ENCODE assay signal across 9 mouse cellular contexts in the genomic region with DNA sequence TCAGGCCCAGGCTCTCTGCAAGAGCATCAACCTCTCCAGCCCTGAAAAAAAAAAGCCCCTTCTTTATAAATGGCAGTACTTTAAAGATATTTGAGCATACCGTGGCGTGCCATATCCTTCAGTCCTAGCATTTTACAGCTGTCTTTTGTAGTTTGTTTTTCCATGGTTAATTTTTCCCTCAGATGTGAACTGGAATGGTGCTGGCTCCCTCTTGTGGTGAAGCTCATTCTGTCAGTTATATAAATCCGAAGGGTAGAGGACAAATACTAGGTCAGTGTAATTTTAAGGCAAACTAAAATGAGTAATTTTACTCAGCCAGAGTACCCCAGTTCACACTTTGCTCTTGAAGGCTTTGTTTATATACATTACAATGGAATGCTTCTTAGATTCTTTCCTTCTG. TPM values are rescaled to one million over a fixed set of nuclear protein-coding genes. Genes with fewer than 3 reads are reported as not detected.
DNase-seq lines count a peak whose midpoint lies in the region; ATAC-seq and TF ChIP-seq lines count a peak whose summit lies in the region.
"Had no signal": no experiment of that assay in that cellular context is flagged by ENCODE, and none has a peak within 500 bp of the region (broad histone marks: within the 10 kb centered on the region; RNA-seq: fewer than 3 reads in every experiment).

No protein-coding gene starts in this region.

- H3K27me3 ChIP-seq in forebrain, embryonic 11.5 days (ENCODE audit: control insufficient read depth, insufficient read depth, low read length) = no peaks in the 10 kb centered on the region
- no peaks in the 10 kb centered on the region for H3K27me3 ChIP-seq in forebrain, embryonic 16.5 days (replicated peaks; ENCODE audit: control insufficient read depth, insufficient read depth, low read length)
- no peaks in the 10 kb centered on the region for H3K27me3 ChIP-seq in cerebellum, adult 2 months (ENCODE audit: control insufficient read depth, insufficient read depth, low read length)
- no peaks in the 10 kb centered on the region for H3K27me3 ChIP-seq in heart, postnatal 0 days (ENCODE audit: control insufficient read depth, insufficient read depth, low read length)
- H3K27me3 ChIP-seq: heart, embryonic 13.5 days had no signal

- no peak for TF ChIP-seq EP300 in heart, postnatal 0 days (IDR thresholded peaks at IDR 0.05; ENCODE audit: low read depth)

- peak; percentile 25; the same call in 1 of the 2 replicates for TF ChIP-seq CTCF in cerebellum, adult 2 months (IDR thresholded peaks at IDR 0.05; ENCODE audit: borderline replicate concordance, insufficient read depth, low read depth, low read length)
- TF ChIP-seq CTCF in heart, postnatal 0 days (IDR thresholded peaks at IDR 0.05; ENCODE audit: low read depth) = peak; percentile 77

- no peak overlapping the region for H3K4me3 ChIP-seq in forebrain, embryonic 11.5 days (ENCODE audit: low read depth, low read length)
- no peak overlapping the region for H3K4me3 ChIP-seq in forebrain, embryonic 16.5 days (replicated peaks; ENCODE audit: low read length)
- H3K4me3 ChIP-seq in cerebellum, adult 2 months (replicated peaks; ENCODE audit: insufficient read depth, low read depth, low read length) = no peak overlapping the region
- H3K4me3 ChIP-seq in heart, postnatal 0 days (ENCODE audit: low read depth, low read length) = no peak overlapping the region
- H3K4me3 ChIP-seq: heart, embryonic 13.5 days had no signal

- no peak overlapping the region for H3K9ac ChIP-seq in forebrain, embryonic 11.5 days (ENCODE audit: low read length)
- H3K9ac ChIP-seq in forebrain, embryonic 16.5 days (replicated peaks; ENCODE audit: low read depth, low read length) = no peak overlapping the region
- H3K9ac ChIP-seq in heart, postnatal 0 days (replicated peaks; ENCODE audit: low read depth, low read length) = no peak overlapping the region
- H3K9ac ChIP-seq: heart, embryonic 13.5 days had no signal

- H3K36me3 ChIP-seq in forebrain, embryonic 11.5 days (ENCODE audit: control insufficient read depth, insufficient read depth, low read length) = no peaks in the 10 kb centered on the region; the same call in 1 of the 2 replicates
- peaks cover 6% of the 10 kb centered on the region; the same call in 1 of the 2 replicates for H3K36me3 ChIP-seq in forebrain, embryonic 16.5 days (ENCODE audit: control insufficient read depth, insufficient read depth)
- H3K36me3 ChIP-seq in heart, postnatal 0 days (replicated peaks; ENCODE audit: control insufficient read depth, insufficient read depth, low read length) = peaks cover 45% of the 10 kb centered on the region

- H3K4me2 ChIP-seq in forebrain, embryonic 11.5 days (ENCODE audit: low read depth, low read length, severe bottlenecking) = no peak overlapping the region
- H3K4me2 ChIP-seq in forebrain, embryonic 16.5 days (ENCODE audit: low read length) = no peak overlapping the region
- H3K4me2 ChIP-seq in heart, postnatal 0 days (ENCODE audit: low read depth, low read length) = no peak overlapping the region
- H3K4me2 ChIP-seq: heart, embryonic 13.5 days had no signal

- TF ChIP-seq POLR2A in cerebellum, adult 2 months (IDR thresholded peaks at IDR 0.05; ENCODE audit: borderline replicate concordance, insufficient read depth, low read length) = no peak

- no peaks in the 10 kb centered on the region for H3K9me3 ChIP-seq in forebrain, embryonic 11.5 days (ENCODE audit: control insufficient read depth, low read length)
- no peaks in the 10 kb centered on the region for H3K9me3 ChIP-seq in forebrain, embryonic 16.5 days (ENCODE audit: control insufficient read depth, low read length)
- no peaks in the 10 kb centered on the region for H3K9me3 ChIP-seq in heart, postnatal 0 days (replicated peaks; ENCODE audit: control insufficient read depth, low read length)
- H3K9me3 ChIP-seq: heart, embryonic 13.5 days had no signal

- DNase-seq in forebrain, embryonic 11.5 days (ENCODE audit: low spot score) = peak; percentile 58
- peak; percentile 70 for DNase-seq in right cerebral cortex, adult 18-20 months
- DNase-seq in right cerebral cortex, postnatal 25 days = no peak
- DNase-seq in cerebellum, adult 2 months = peak; percentile 21 to 45
- peak; percentile 32 for DNase-seq in heart, postnatal 0 days (ENCODE audit: low spot score)
- peak; percentile 41 for DNase-seq in left cerebral cortex, postnatal 4 days
- peak; percentile 43 for DNase-seq in telencephalon, adult 2 months (ENCODE audit: low read depth, low spot score)

- ATAC-seq in forebrain, embryonic 11.5 days (replicated peaks; ENCODE audit: low FRiP score) = no peak
- no peak for ATAC-seq in forebrain, embryonic 16.5 days
- ATAC-seq in heart, postnatal 0 days (ENCODE audit: insufficient read depth, low read depth) = no peak; the same call in 1 of the 2 replicates

- intact Hi-C loops in left cerebral cortex, postnatal 4 days (cut with DNase I) = no loop called here

- 65% methylated on average over 3 of the region's 3 CpGs for WGBS in forebrain, embryonic 11.5 days
- WGBS in forebrain, embryonic 16.5 days = 43% methylated on average over 3 of the region's 3 CpGs
- 26% methylated on average over 3 of the region's 3 CpGs for WGBS in cerebellum, adult 2 months
- WGBS in heart, postnatal 0 days = 64% methylated on average over 3 of the region's 3 CpGs

- H3K27ac ChIP-seq in forebrain, embryonic 11.5 days (ENCODE audit: low read depth, low read length) = no peak overlapping the region
- H3K27ac ChIP-seq in forebrain, embryonic 16.5 days (ENCODE audit: low read length) = no peak overlapping the region
- no peak overlapping the region for H3K27ac ChIP-seq in cerebellum, adult 2 months (ENCODE audit: insufficient read depth, low read length)
- no peak overlapping the region for H3K27ac ChIP-seq in heart, postnatal 0 days (ENCODE audit: low read depth)
- H3K27ac ChIP-seq: heart, embryonic 13.5 days had no signal

- H3K4me1 ChIP-seq in forebrain, embryonic 11.5 days (replicated peaks; ENCODE audit: control insufficient read depth, insufficient read depth, low read length) = no peaks in the 10 kb centered on the region
- no peaks in the 10 kb centered on the region for H3K4me1 ChIP-seq in forebrain, embryonic 16.5 days (replicated peaks; ENCODE audit: control insufficient read depth, insufficient read depth, low read length)
- no peaks in the 10 kb centered on the region for H3K4me1 ChIP-seq in cerebellum, adult 2 months (ENCODE audit: control insufficient read depth, insufficient read depth, low read length)
- no peaks in the 10 kb centered on the region for H3K4me1 ChIP-seq in heart, postnatal 0 days (ENCODE audit: control insufficient read depth, insufficient read depth)
- H3K4me1 ChIP-seq: heart, embryonic 13.5 days had no signal

RNA-seq across cellular contexts. Expression of a gene that starts 12.1 kb away (rescaled TPM):
- 119 and 124 TPM in 2 replicates for polyA plus RNA-seq in forebrain, embryonic 11.5 days (2014; fragmentation: Nextera tagmentation; extraction: Ambion mirVana)
- polyA plus RNA-seq in forebrain, embryonic 16.5 days (2015; fragmentation: Nextera tagmentation; extraction: Ambion mirVana) = 114 and 118 TPM in 2 replicates
- polyA plus RNA-seq in cerebellum, adult 2 months (2012; rRNA removed) = 111 and 117 TPM in 2 replicates
- total RNA-seq in heart, postnatal 0 days (2014; rRNA removed; ENCODE audit: low replicate concordance) = 26.9 and 33.7 TPM in 2 replicates
- 48.7 and 52.5 TPM in 2 replicates for polyA plus RNA-seq in heart, postnatal 0 days (2015; fragmentation: Nextera tagmentation; extraction: Ambion mirVana)
- total RNA-seq in left cerebral cortex, postnatal 4 days (2021) = 100 to 1,000 TPM in 1 of 2 experiments, 10 to 100 TPM in 1; 91.9 to 109 TPM

RNA-seq across cellular contexts. Expression of a gene that starts 46.5 kb away (rescaled TPM):
- 20.7 and 24.8 TPM in 2 replicates for polyA plus RNA-seq in forebrain, embryonic 11.5 days (2014; fragmentation: Nextera tagmentation; extraction: Ambion mirVana)
- 12.3 and 15.3 TPM in 2 replicates for polyA plus RNA-seq in forebrain, embryonic 16.5 days (2015; fragmentation: Nextera tagmentation; extraction: Ambion mirVana)
- polyA plus RNA-seq in cerebellum, adult 2 months (2012; rRNA removed) = 15.2 and 16.7 TPM in 2 replicates
- total RNA-seq in heart, postnatal 0 days (2014; rRNA removed; ENCODE audit: low replicate concordance) = 7.4 and 8.9 TPM in 2 replicates
- 7.0 and 7.8 TPM in 2 replicates for polyA plus RNA-seq in heart, postnatal 0 days (2015; fragmentation: Nextera tagmentation; extraction: Ambion mirVana)
- 10 to 100 TPM; 11.0 to 11.6 TPM for total RNA-seq in left cerebral cortex, postnatal 4 days (2021)
